Mouse (Mus musculus) limb, embryonic 10.5 days (tissue): ENCODE results near the gene Snrpg. TPM values are rescaled to one million over a fixed set of nuclear protein-coding genes. Genes with fewer than 3 reads are reported as not detected.

Experiments used
- DNase-seq: peaks from one replicate; pipeline ENCODE4 v3.0.0-alpha.2; 2017; ENCODE audit warnings: low spot score
- H3K27ac ChIP-seq: fragments of 300-500 bp; sonication (generic); 2 replicates; pipeline ENCODE4 v1.5.1; 2016; ENCODE audit warnings: mild to moderate bottlenecking
- H3K27me3 ChIP-seq: fragments of 300-500 bp; sonication (generic); 2 replicates; pipeline ENCODE4 v1.6.1; 2016; ENCODE audit warnings: low read depth, mild to moderate bottlenecking; ENCODE audit not compliant: poor library complexity, severe bottlenecking
- H3K36me3 ChIP-seq: fragments of 300-500 bp; sonication (generic); 2 replicates; pipeline ENCODE4 v1.6.1; 2016; ENCODE audit warnings: mild to moderate bottlenecking, moderate library complexity
- H3K4me1 ChIP-seq: fragments of 300-500 bp; sonication (generic); 2 replicates; pipeline ENCODE4 v1.6.1; 2016
- H3K4me3 ChIP-seq: fragments of 300-500 bp; sonication (generic); 2 replicates; pipeline ENCODE4 v1.5.1; 2016; ENCODE audit warnings: mild to moderate bottlenecking, moderate library complexity
- H3K9me3 ChIP-seq: fragments of 300-500 bp; sonication (generic); replicated peaks from 2 replicates; pipeline ENCODE4 v1.6.1; 2016; ENCODE audit warnings: mild to moderate bottlenecking
- WGBS: fragments of 180-500 bp; shearing (Covaris S2); methylation state at CpG from one replicate; pipeline ENCODE4 v1.1.7; 2016; 5-methylcytosine and 5-hydroxymethylcytosine counted together
- polyA plus RNA-seq: library from polyadenylated mRNA; unstranded; fragments of >200 nt; fragmentation: Nextera tagmentation; extraction: Ambion mirVana; gene quantifications from 2 replicates; pipeline ENCODE4 v1.2.1, GENCODE M21; 2016

The Snrpg gene
- polyA plus RNA-seq, 1 experiment from 2014 or later, result 932 TPM

GRCm38 (mm10) chr6:86418711-86419110 lies 47.6 kb downstream of the Snrpg start:
- Histone ChIP-seq H3K27ac (no peak overlapping the region), H3K9me3 (no peaks in the 10 kb centered on the region), H3K4me1 (no peaks in the 10 kb centered on the region), H3K4me3 (no peak overlapping the region), H3K36me3 (peaks cover 98% of the 10 kb centered on the region), H3K27me3 (no peaks in the 10 kb centered on the region)
- 93% methylated on average over 6 of the region's 6 CpGs for WGBS
- DNase-seq, result no peak

- WGBS, result 90% methylated on average over 3 of the region's 3 CpGs
- DNase-seq, result no peak
- Histone ChIP-seq H3K9me3 (no peaks in the 10 kb centered on the region), H3K27me3 (no peaks in the 10 kb centered on the region), H3K4me1 (no peaks in the 10 kb centered on the region), H3K27ac (no peak overlapping the region), H3K36me3 (peaks cover 98% of the 10 kb centered on the region), H3K4me3 (no peak overlapping the region)
These were observed 48.1 kb downstream of the Snrpg start for GRCm38 (mm10) chr6:86419239-86419638.

- H3K4me3 ChIP-seq, result no peak overlapping the region
- no peak for DNase-seq
- no peak overlapping the region for H3K27ac ChIP-seq
- H3K9me3 ChIP-seq, result no peaks in the 10 kb centered on the region
- H3K36me3 ChIP-seq, result peaks cover 98% of the 10 kb centered on the region
- WGBS, result 75% methylated on average over 6 of the region's 6 CpGs
- no peaks in the 10 kb centered on the region for H3K4me1 ChIP-seq
- no peaks in the 10 kb centered on the region for H3K27me3 ChIP-seq
These were observed 49.4 kb downstream of the Snrpg start for GRCm38 (mm10) chr6:86420491-86420890.

- DNase-seq, result no peak
- no peaks in the 10 kb centered on the region for H3K4me1 ChIP-seq
- no peaks in the 10 kb centered on the region for H3K9me3 ChIP-seq
- no peaks in the 10 kb centered on the region for H3K27me3 ChIP-seq
- H3K27ac ChIP-seq, result no peak within 1 kb of the TSS
- WGBS, result 92% methylated on average over 1 of the region's 1 CpGs
- no peak within 1 kb of the TSS for H3K4me3 ChIP-seq
- H3K36me3 ChIP-seq, result peaks cover 96% of the 10 kb centered on the region
These were observed 55.3 kb downstream of the Snrpg start, which contains the start of gene Gm44790 for GRCm38 (mm10) chr6:86426358-86426757. Gene Gm44790, plus strand, starts transcription at chr6:86426658.

Other genes with a start within 250 kb of the Snrpg start
- 0.43 and 1.1 TPM in 2 replicates for gene Tgfa, start 176.1 kb upstream of the Snrpg start, polyA plus RNA-seq
- gene Fam136a, start 5.7 kb upstream of the Snrpg start, polyA plus RNA-seq, result 189 and 214 TPM in 2 replicates
- gene Pcyox1, start 25.9 kb downstream of the Snrpg start, polyA plus RNA-seq, result 50.6 and 59.5 TPM in 2 replicates
- 174 and 235 TPM in 2 replicates for gene Tia1, start 32.9 kb downstream of the Snrpg start, polyA plus RNA-seq
- gene Gm44790, start 55.4 kb downstream of the Snrpg start, polyA plus RNA-seq, result not detected in 2 replicates
- gene C87436, start 67.1 kb downstream of the Snrpg start, polyA plus RNA-seq, result 23.9 and 25.2 TPM in 2 replicates
- gene Pcbp1, start 155.0 kb downstream of the Snrpg start, polyA plus RNA-seq, result 562 and 618 TPM in 2 replicates